In genomic region chr4:44154884-44155283, GRCm38 (mm10) we compare ENCODE assay signal across 20 mouse cellular contexts.
DNase-seq lines count a peak whose midpoint lies in the region; ATAC-seq lines count a peak whose summit lies in the region.
"Had no signal": no experiment of that assay in that cellular context is flagged by ENCODE, and none has a peak within 500 bp of the region (broad histone marks: within the 10 kb centered on the region; RNA-seq: fewer than 3 reads in every experiment).

No protein-coding gene starts in this region.

- no peak overlapping the region for H3K4me3 ChIP-seq in liver, embryonic 13.5 days (replicated peaks)
- H3K4me3 ChIP-seq: embryonic facial prominence, embryonic 12.5 days; forebrain, embryonic 13.5 days; heart, embryonic 12.5 days; hindbrain, embryonic 10.5 days had no signal

- WGBS in liver, embryonic 13.5 days (ENCODE audit: insufficient replicate concordance), result 18% methylated on average over 4 of the region's 4 CpGs

- ATAC-seq in erythroblast, adult 5-6 weeks (replicated peaks; ENCODE audit: low FRiP score, poor library complexity, severe bottlenecking), result peak; percentile 68
- peak; percentile 76 for ATAC-seq in liver, embryonic 13.5 days (ENCODE audit: low read depth)
- peak; percentile 52; the same call in 1 of the 2 replicates for ATAC-seq in megakaryocyte progenitor cell, adult 5-6 weeks (replicated peaks; ENCODE audit: poor library complexity)
- ATAC-seq: CD4-positive, CD25-positive, alpha-beta regulatory T cell, adult 4 months; forebrain, embryonic 13.5 days; forebrain, postnatal 0 days had no signal

- peaks cover 20% of the 10 kb centered on the region for H3K36me3 ChIP-seq in liver, embryonic 13.5 days

- DNase-seq in c-Kit-positive CD71-positive TER-119-negative erythroid progenitor cells, embryonic 14.5 days (ENCODE audit: low read depth), result peak; percentile 40
- DNase-seq in liver, embryonic 13.5 days, result peak; percentile 18
- DNase-seq in adrenal gland, postnatal 10 days, result no peak
- no peak for DNase-seq in adrenal gland, postnatal 25 days
- no peak for DNase-seq in layer of hippocampus, postnatal 25 days (ENCODE audit: extremely low spot score in 1 of 2, low spot score in 1 of 2)
- DNase-seq: adrenal gland, postnatal 14 days; cerebellum, adult 11 months; cerebellum, adult 9-10 months; cerebellum, postnatal 25 days; forebrain, postnatal 0 days; gastrocnemius, postnatal 14 days had no signal

- no peaks in the 10 kb centered on the region for H3K27me3 ChIP-seq in liver, embryonic 13.5 days
- H3K27me3 ChIP-seq: embryonic facial prominence, embryonic 12.5 days; forebrain, embryonic 13.5 days; heart, embryonic 12.5 days had no signal

- H3K4me1 ChIP-seq in liver, embryonic 13.5 days (replicated peaks), result peaks cover 27% of the 10 kb centered on the region
- H3K4me1 ChIP-seq: forebrain, embryonic 13.5 days; heart, embryonic 12.5 days; hindbrain, embryonic 10.5 days had no signal

- no peaks in the 10 kb centered on the region for H3K9me3 ChIP-seq in liver, embryonic 13.5 days (replicated peaks)
- H3K9me3 ChIP-seq: embryonic facial prominence, embryonic 12.5 days; forebrain, embryonic 13.5 days; G1E; heart, embryonic 12.5 days; hindbrain, embryonic 10.5 days had no signal

- 0 out of 2 replicates have a peak overlapping the region, but pooled peaks have one; percentile 26 for H3K9ac ChIP-seq in liver, embryonic 13.5 days
- H3K9ac ChIP-seq: embryonic facial prominence, embryonic 12.5 days; forebrain, embryonic 13.5 days; forebrain, postnatal 0 days; heart, embryonic 12.5 days; hindbrain, embryonic 14.5 days had no signal

- peak overlapping the region; percentile 56 for H3K27ac ChIP-seq in liver, embryonic 13.5 days
- H3K27ac ChIP-seq: embryonic facial prominence, embryonic 12.5 days; forebrain, embryonic 13.5 days; hindbrain, embryonic 10.5 days; hindbrain, embryonic 14.5 days had no signal

- H3K4me2 ChIP-seq in liver, embryonic 13.5 days, result peak overlapping the region; percentile 37
- H3K4me2 ChIP-seq: embryonic facial prominence, embryonic 12.5 days; forebrain, embryonic 13.5 days; heart, embryonic 12.5 days; hindbrain, embryonic 14.5 days had no signal

Comparison
In these comparisons a context has a peak if more than half of its experiments do, and no peak if none do; other contexts are left out.
1. DNase-seq: peak in c-Kit-positive CD71-positive TER-119-negative erythroid progenitor cells, embryonic 14.5 days (single experiment) and liver, embryonic 13.5 days (single experiment); none in adrenal gland, postnatal 10 days (single experiment), adrenal gland, postnatal 25 days (single experiment) and layer of hippocampus, postnatal 25 days (0 of 2).
2. Peak in every context shown above with its lines, with median percentiles within 50 percentile points of each other: ATAC-seq.